ENCODE assay signal across 13 mouse cellular contexts in the genomic region with DNA sequence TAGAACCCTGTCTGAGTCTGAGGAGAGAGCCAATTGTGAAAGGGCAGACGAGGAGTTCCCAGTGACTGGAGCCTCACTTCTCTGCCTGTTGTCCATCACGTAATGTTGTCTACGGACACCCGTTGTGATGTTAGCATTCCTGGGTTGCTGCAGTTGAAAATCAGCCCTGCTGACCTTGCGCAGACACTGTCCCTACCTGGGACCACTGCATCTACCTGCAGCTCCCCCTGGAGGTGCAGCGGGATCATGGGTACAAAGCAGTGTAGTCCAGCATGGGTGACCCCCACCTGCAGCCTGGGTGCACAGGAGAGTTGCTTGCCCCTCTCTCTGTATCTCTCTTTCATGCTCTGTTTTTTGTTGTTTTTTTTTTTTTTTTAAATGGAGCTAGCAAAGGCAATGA.
DNase-seq lines count a peak whose midpoint lies in the region; ATAC-seq and TF ChIP-seq lines count a peak whose summit lies in the region.
"Had no signal": no experiment of that assay in that cellular context is flagged by ENCODE, and none has a peak within 500 bp of the region (broad histone marks: within the 10 kb centered on the region; RNA-seq: fewer than 3 reads in every experiment).

No protein-coding gene starts in this region.

- H3K4me1 ChIP-seq in heart, embryonic 11.5 days (ENCODE audit: control insufficient read depth, insufficient read depth, low read length): peaks cover 14% of the 10 kb centered on the region; the same call in 1 of the 2 replicates
- H3K4me1 ChIP-seq in forebrain, postnatal 0 days (ENCODE audit: insufficient read depth): peaks cover 2% of the 10 kb centered on the region; the same call in 1 of the 2 replicates
- peaks cover 3% of the 10 kb centered on the region for H3K4me1 ChIP-seq in neural tube, embryonic 11.5 days (ENCODE audit: control insufficient read depth, insufficient read depth, low read length)

- H3K9me3 ChIP-seq in heart, embryonic 11.5 days (replicated peaks; ENCODE audit: control insufficient read depth, low read length): no peaks in the 10 kb centered on the region
- H3K9me3 ChIP-seq in forebrain, postnatal 0 days (ENCODE audit: low read length): no peaks in the 10 kb centered on the region
- no peaks in the 10 kb centered on the region for H3K9me3 ChIP-seq in neural tube, embryonic 11.5 days (ENCODE audit: control insufficient read depth, low read length)
- H3K9me3 ChIP-seq: G1E; hindbrain, embryonic 15.5 days had no signal

- peak; percentile 39 for TF ChIP-seq CTCF in forebrain, postnatal 0 days (IDR thresholded peaks at IDR 0.05; ENCODE audit: low read depth)

- no peak overlapping the region for H3K4me3 ChIP-seq in heart, embryonic 11.5 days (ENCODE audit: low read depth, low read length)
- no peak overlapping the region for H3K4me3 ChIP-seq in forebrain, postnatal 0 days (ENCODE audit: low read depth, low read length)
- no peak overlapping the region for H3K4me3 ChIP-seq in neural tube, embryonic 11.5 days (ENCODE audit: low read depth, low read length)
- H3K4me3 ChIP-seq: hindbrain, embryonic 15.5 days had no signal

- no peak for ATAC-seq in heart, embryonic 11.5 days (replicated peaks; ENCODE audit: insufficient number of reproducible peaks, low FRiP score, low TSS enrichment)
- ATAC-seq in forebrain, postnatal 0 days: 0 out of 2 replicates have a peak, but pooled peaks have one; percentile 14
- no peak for ATAC-seq in neural tube, embryonic 11.5 days (ENCODE audit: insufficient read depth, low FRiP score, low TSS enrichment)
- ATAC-seq in monocyte, adult 5-6 weeks (replicated peaks; ENCODE audit: insufficient number of reproducible peaks, low FRiP score, low TSS enrichment, poor library complexity, severe bottlenecking): no peak

- H3K4me2 ChIP-seq in heart, embryonic 11.5 days: 0 out of 2 replicates have a peak overlapping the region, but pooled peaks have one; percentile 7
- H3K4me2 ChIP-seq in forebrain, postnatal 0 days (ENCODE audit: low read depth): no peak overlapping the region
- no peak overlapping the region for H3K4me2 ChIP-seq in neural tube, embryonic 11.5 days (ENCODE audit: low read depth)
- H3K4me2 ChIP-seq: hindbrain, embryonic 15.5 days had no signal

- H3K9ac ChIP-seq in heart, embryonic 11.5 days (ENCODE audit: low read depth, low read length): no peak overlapping the region
- no peak overlapping the region; the same call in 1 of the 2 replicates for H3K9ac ChIP-seq in forebrain, postnatal 0 days
- H3K9ac ChIP-seq in neural tube, embryonic 11.5 days (ENCODE audit: low read length): no peak overlapping the region
- H3K9ac ChIP-seq: hindbrain, embryonic 15.5 days had no signal

- H3K36me3 ChIP-seq in heart, embryonic 11.5 days (ENCODE audit: control insufficient read depth, insufficient read depth, low read length): no peaks in the 10 kb centered on the region
- H3K36me3 ChIP-seq in forebrain, postnatal 0 days (ENCODE audit: insufficient read depth): no peaks in the 10 kb centered on the region
- H3K36me3 ChIP-seq in neural tube, embryonic 11.5 days (ENCODE audit: control insufficient read depth, insufficient read depth, low read length): no peaks in the 10 kb centered on the region
- H3K36me3 ChIP-seq: hindbrain, embryonic 15.5 days had no signal

- 20% methylated on average over 6 of the region's 6 CpGs for WGBS in heart, embryonic 11.5 days (ENCODE audit: insufficient replicate concordance)
- WGBS in forebrain, postnatal 0 days: 12% methylated on average over 6 of the region's 6 CpGs
- WGBS in neural tube, embryonic 11.5 days: 21% methylated on average over 6 of the region's 6 CpGs

- no peak overlapping the region for H3K27ac ChIP-seq in heart, embryonic 11.5 days (ENCODE audit: low read depth, low read length)
- H3K27ac ChIP-seq in forebrain, postnatal 0 days (ENCODE audit: low read depth, low read length): no peak overlapping the region
- peak overlapping the region; percentile 23; the same call in 1 of the 2 replicates for H3K27ac ChIP-seq in neural tube, embryonic 11.5 days (ENCODE audit: low read depth, low read length)
- H3K27ac ChIP-seq: hindbrain, embryonic 15.5 days had no signal

- no peak for DNase-seq in heart, adult 8-10 months (ENCODE audit: low spot score)
- peak; percentile 20 to 27 for DNase-seq in lung, adult 18-20 months
- DNase-seq in lung, postnatal 25 days (ENCODE audit: low spot score): no peak
- no peak for DNase-seq in forebrain, postnatal 0 days
- DNase-seq in neural tube, embryonic 11.5 days (ENCODE audit: low spot score): no peak
- no peak for DNase-seq in adrenal gland, adult (ENCODE audit: inconsistent age in 2 of 2, low spot score in 1 of 2)
- DNase-seq: adrenal gland, postnatal 10 days; cerebellum, adult 8-10 months; layer of hippocampus, postnatal 36 days had no signal

- H3K27me3 ChIP-seq in heart, embryonic 11.5 days (ENCODE audit: control insufficient read depth, insufficient read depth, low read length): no peaks in the 10 kb centered on the region
- no peaks in the 10 kb centered on the region for H3K27me3 ChIP-seq in forebrain, postnatal 0 days (ENCODE audit: insufficient read depth, low read length)
- H3K27me3 ChIP-seq in neural tube, embryonic 11.5 days (ENCODE audit: control insufficient read depth, insufficient read depth, low read length): no peaks in the 10 kb centered on the region
- H3K27me3 ChIP-seq: hindbrain, embryonic 15.5 days had no signal

Comparison
In these comparisons a context has a peak if more than half of its experiments do, and no peak if none do; other contexts are left out.
1. DNase-seq: peak in lung, adult 18-20 months (2 of 2); none in heart, adult 8-10 months (single experiment), lung, postnatal 25 days (single experiment), forebrain, postnatal 0 days (single experiment), neural tube, embryonic 11.5 days (single experiment) and adrenal gland, adult (0 of 2).